Mouse (Mus musculus) embryonic fibroblast, embryonic 13.5 days (primary cell): ENCODE measurements around the gene Atad2b. TPM values are rescaled to one million over a fixed set of nuclear protein-coding genes. Genes with fewer than 3 reads are reported as not detected.
"Not testable (repeated sequence)": the region's sequence is repeated elsewhere in the genome, so short reads cannot be mapped to it uniquely, and the experiment has no call there.

Experiments
- H3K27ac ChIP-seq: 2 replicates; pipeline ENCODE4 v1.5.1; 2012; ENCODE audit warnings: low read length, control low read depth, inconsistent platforms; ENCODE audit not compliant: insufficient read depth
- H3K4me1 ChIP-seq: 2 replicates; pipeline ENCODE4 v1.6.1; 2011; ENCODE audit warnings: low read length; ENCODE audit not compliant: control insufficient read depth, insufficient read depth
- H3K4me3 ChIP-seq: 2 replicates; pipeline ENCODE4 v1.5.1; 2011; ENCODE audit warnings: mild to moderate bottlenecking, control low read depth, low read length; ENCODE audit not compliant: insufficient read depth
- CTCF ChIP-seq: IDR thresholded peaks from 2 replicates; pipeline ENCODE4 v1.5.1; 2011; ENCODE audit warnings: mild to moderate bottlenecking, control low read depth, low read length, moderate library complexity, borderline replicate concordance; ENCODE audit not compliant: insufficient read depth
- POLR2A ChIP-seq: IDR thresholded peaks from 2 replicates; pipeline ENCODE4 v1.6.1; 2011; ENCODE audit warnings: low read depth, mild to moderate bottlenecking, control low read depth, low read length, moderate library complexity
- polyA plus RNA-seq: library from polyadenylated mRNA; stranded (reverse); fragments of >200 nt; gene quantifications from 2 replicates; pipeline ENCODE4 v1.2.4, GENCODE M21; 2011; ENCODE audit warnings: low read depth; ENCODE audit not compliant: missing spikeins, insufficient read length

The Atad2b gene
- polyA plus RNA-seq, 1 experiment: 24.2 TPM

GRCm38 (mm10) chr12:4906951-4907906 is 9.9 kb upstream of the Atad2b start, which contains the start of gene Ubxn2a:
Gene Ubxn2a, minus strand, starts transcription at chr12:4907705.
- H3K4me1 ChIP-seq: no peaks in the 10 kb centered on the region
- TF ChIP-seq POLR2A: peak; percentile 42; the same call in 1 of the 2 replicates
- no peak for TF ChIP-seq CTCF
- no peak within 1 kb of the TSS for H3K27ac ChIP-seq
- H3K4me3 ChIP-seq: peak within 1 kb of the TSS; percentile 72

GRCm38 (mm10) chr12:4908391-4908790 is 8.8 kb upstream of the Atad2b start:
- H3K4me3 ChIP-seq: no peak overlapping the region
- no peaks in the 10 kb centered on the region for H3K4me1 ChIP-seq
- TF ChIP-seq POLR2A (no peak), CTCF (no peak)
- no peak overlapping the region for H3K27ac ChIP-seq

GRCm38 (mm10) chr12:4910496-4910895 is 6.7 kb upstream of the Atad2b start:
- H3K4me1 ChIP-seq, H3K27ac ChIP-seq, H3K4me3 ChIP-seq: not testable (repeated sequence)

GRCm38 (mm10) chr12:4911716-4912115 is 5.4 kb upstream of the Atad2b start:
- no peaks in the 10 kb centered on the region for H3K4me1 ChIP-seq
- H3K27ac ChIP-seq: no peak overlapping the region
- TF ChIP-seq POLR2A (no peak), CTCF (no peak)
- H3K4me3 ChIP-seq: no peak overlapping the region

- TF ChIP-seq POLR2A (no peak), CTCF (no peak)
- no peaks in the 10 kb centered on the region for H3K4me1 ChIP-seq
- no peak overlapping the region for H3K27ac ChIP-seq
- no peak overlapping the region for H3K4me3 ChIP-seq
Observed at GRCm38 (mm10) chr12:4914441-4914840, 2.7 kb upstream of the Atad2b start.

- Histone ChIP-seq H3K4me1 (no peaks in the 10 kb centered on the region), H3K27ac (no peak overlapping the region), H3K4me3 (no peak overlapping the region)
- TF ChIP-seq POLR2A (no peak), CTCF (no peak)
Observed at GRCm38 (mm10) chr12:4914944-4915343, 2.2 kb upstream of the Atad2b start.

- no peaks in the 10 kb centered on the region for H3K4me1 ChIP-seq
- H3K4me3 ChIP-seq: peak overlapping the region; percentile 94
- TF ChIP-seq CTCF: no peak
- TF ChIP-seq POLR2A: peak; percentile 56
- H3K27ac ChIP-seq: peak overlapping the region; percentile 56
Observed at GRCm38 (mm10) chr12:4917805-4918591, 845 bp downstream of the Atad2b start.

- TF ChIP-seq CTCF: no peak
- TF ChIP-seq POLR2A: no peak
- no peak overlapping the region for H3K4me3 ChIP-seq
- H3K4me1 ChIP-seq: no peaks in the 10 kb centered on the region
- no peak overlapping the region for H3K27ac ChIP-seq
Observed at GRCm38 (mm10) chr12:4928197-4928596, 11.0 kb downstream of the Atad2b start.

GRCm38 (mm10) chr12:4930820-4931548 is 13.8 kb downstream of the Atad2b start:
- H3K4me3 ChIP-seq: no peak overlapping the region
- no peak overlapping the region for H3K27ac ChIP-seq
- TF ChIP-seq POLR2A (no peak), CTCF (no peak)
- no peaks in the 10 kb centered on the region for H3K4me1 ChIP-seq

- Histone ChIP-seq H3K4me3 (no peak overlapping the region), H3K27ac (no peak overlapping the region), H3K4me1 (no peaks in the 10 kb centered on the region)
- no peak for TF ChIP-seq CTCF
- TF ChIP-seq POLR2A: no peak
Observed at GRCm38 (mm10) chr12:4952272-4952671, 35.1 kb downstream of the Atad2b start.
